Mouse (Mus musculus): ENCODE measurements around the gene Parp11. TPM values are rescaled to one million over a fixed set of nuclear protein-coding genes. Genes with fewer than 3 reads are reported as not detected.

Parp11 gene
- total RNA-seq, 2 experiments from 2014 or later: 29.8 to 33.1 TPM

DNA sequence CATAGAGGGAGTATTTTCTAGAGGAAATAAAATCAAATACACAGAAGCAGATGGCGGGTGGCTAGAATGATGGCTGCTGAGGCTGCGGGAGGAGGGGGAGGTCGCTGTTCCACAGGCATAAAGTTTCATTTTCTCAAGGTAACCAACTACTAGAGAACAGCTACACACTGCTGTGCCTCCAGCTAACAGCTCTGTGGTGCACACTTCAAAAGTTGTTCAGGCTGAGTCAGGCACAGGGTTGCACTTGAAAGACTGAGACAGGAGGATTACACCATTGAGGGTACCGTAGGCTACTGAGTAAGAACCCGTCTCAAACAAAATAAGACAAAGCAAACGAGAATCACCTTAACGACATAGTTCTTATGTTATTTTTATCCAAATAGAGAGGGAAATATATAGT, 90.4 kb downstream of the Parp11 start:
- peak in 1 of 2 experiments; percentile 52 for DNase-seq (ENCODE audit: low spot score in 2 of 2)
- intact Hi-C loops (cut with DNase I): no loop called here

DNA sequence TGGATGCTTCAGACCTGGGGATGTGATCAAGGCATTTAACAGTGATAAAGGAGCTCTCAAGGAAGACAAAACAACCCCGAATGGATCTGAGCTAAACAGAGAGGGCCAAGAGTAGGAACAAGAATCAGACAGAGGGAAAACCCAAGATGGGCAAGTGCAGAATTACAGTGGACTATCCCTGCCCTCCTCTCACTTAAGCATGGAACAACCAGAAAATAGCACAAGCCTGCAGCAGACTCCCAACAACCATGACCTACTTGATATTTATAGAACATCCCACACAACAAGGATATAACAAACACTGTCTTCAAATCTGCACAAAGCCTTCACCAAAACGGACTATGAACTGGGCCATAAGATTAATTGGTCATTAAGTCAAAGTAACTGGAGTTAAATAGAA, 91.5 kb downstream of the Parp11 start:
- intact Hi-C loops (cut with DNase I): no loop called here
- peak in 1 of 2 experiments; percentile 45 for DNase-seq (ENCODE audit: low spot score in 2 of 2)

DNA sequence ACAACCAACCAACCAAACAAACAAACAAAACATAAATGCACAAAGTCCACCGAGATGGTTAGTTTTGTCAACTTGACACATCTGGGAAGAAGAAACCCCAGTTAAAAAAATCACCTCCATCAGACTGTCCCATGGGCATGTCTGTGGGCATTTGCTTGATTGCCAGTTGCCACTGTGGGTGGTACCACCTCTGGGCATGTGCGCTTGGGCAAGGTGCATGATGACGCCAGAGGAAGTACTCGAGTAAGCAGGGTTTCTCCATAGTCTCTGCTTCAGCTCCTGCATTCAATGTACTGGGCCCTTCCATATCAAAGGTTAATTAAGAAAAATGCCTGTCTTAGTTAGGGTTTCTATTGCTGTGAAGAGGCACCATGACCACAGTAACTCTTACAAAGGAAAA, 92.6 kb downstream of the Parp11 start:
- DNase-seq (ENCODE audit: low spot score in 2 of 2): no peak
- intact Hi-C loops (cut with DNase I): no loop called here

DNA sequence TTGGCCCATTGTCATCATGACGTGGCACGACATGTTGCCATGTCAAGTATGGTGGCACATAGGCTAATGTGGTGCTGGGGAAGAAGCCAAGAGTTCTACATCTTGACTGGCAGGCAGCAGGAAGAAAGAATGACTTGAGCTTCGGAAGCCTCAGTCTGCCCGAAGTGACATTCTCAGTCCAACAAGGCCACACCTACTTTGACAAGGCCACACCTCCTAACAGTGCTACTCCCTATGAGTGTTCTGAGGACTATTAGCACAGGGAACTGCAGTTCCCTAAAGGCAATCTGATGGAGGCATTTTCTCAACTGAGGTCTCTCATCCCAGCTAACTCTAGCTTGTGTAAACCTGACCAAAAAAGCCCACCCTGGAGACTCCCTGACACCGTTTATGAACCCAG, 93.0 kb downstream of the Parp11 start:
- intact Hi-C loops (cut with DNase I): loop anchor here (5.0 to 10.0 kb wide), 2 partner anchors 408 to 605 kb away; partner anchors contain the start of gene Tspan9
- DNase-seq (ENCODE audit: low spot score in 2 of 2): no peak

DNA sequence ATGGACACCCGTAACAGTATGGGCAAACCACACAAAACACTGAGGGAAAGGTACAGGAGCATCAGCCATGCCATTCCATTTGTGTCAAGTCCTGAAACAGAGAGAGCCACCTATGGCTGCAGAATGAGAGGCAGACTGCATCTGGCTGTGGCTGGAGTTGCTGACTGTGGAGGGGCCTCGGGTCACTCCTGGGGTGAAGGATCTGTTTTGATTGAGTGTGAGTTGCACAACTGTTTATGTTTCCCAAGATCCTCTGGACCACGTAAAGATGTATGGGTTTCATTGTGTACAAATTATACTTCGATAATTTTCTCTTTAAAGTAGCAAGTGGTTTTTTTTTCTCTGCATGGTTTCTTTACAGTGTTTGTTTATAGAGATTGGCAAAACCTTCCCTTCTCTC, 93.9 kb downstream of the Parp11 start:
- intact Hi-C loops (cut with DNase I): loop anchor here (5.0 to 10.0 kb wide), 2 partner anchors 407 to 604 kb away; partner anchors contain the start of gene Tspan9

DNA sequence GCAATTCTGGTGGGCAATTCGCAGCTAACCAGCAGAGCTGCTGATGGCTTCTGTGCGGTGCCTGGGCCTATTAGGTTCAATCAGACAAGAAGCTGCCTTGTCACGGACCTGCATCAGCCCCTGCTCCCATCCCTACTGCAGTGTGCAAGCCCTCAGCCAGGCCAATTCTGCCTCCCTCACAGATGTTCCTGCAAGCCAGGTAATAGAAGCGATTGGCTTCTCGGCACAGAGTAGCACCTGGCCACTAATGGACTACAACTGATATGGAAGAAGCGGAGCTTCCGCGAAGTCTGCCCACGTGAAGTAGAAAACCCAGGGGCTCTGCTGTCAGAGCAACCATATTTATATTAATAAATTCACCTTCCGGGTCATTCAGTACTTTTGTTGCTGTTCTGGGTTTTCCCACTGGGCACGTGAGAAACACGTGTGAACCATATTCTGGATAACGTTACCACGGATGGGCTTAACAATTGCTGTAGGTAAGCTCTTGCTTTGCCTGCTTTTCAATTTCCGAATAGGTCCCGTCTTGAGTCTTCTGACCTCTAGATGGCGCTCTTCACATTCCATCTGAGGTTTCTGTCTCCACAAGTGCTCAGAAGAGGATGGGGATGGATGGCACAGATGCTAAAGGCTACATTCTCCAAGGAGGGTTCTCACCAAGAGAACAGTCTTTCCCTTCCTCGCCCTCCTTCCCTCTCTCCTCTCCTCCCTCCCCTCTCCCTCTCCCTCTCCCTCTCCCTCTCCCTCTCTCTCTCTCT, 95.2 kb downstream of the Parp11 start:
- DNase-seq (ENCODE audit: low spot score in 2 of 2): peak; percentile 82 to 88
- intact Hi-C loops (cut with DNase I): loop anchor here (2.0 to 10.0 kb wide), 3 partner anchors 41 to 603 kb away; partner anchors contain the start of gene Tspan9

More for the DNA sequence above, 93.9 kb downstream of the Parp11 start:
- no peak for DNase-seq (ENCODE audit: low spot score in 2 of 2)

Other genes starting within 250 kb of the Parp11 start
- gene Cracr2a, start 114.5 kb downstream of the Parp11 start, total RNA-seq (2021): 1 to 10 TPM; 1.8 to 2.8 TPM

All from left cerebral cortex, postnatal 25 days (tissue).